Mouse (Mus musculus) kidney, adult 9 months (tissue): ENCODE measurements at regions not wholly inside any gene's neighbourhood (a gene's known extent, or its start where the extent isn't known, plus 50 kb on each side); places are given as distances from the start of the nearest gene placed in this dataset.

Source experiments
- DNase-seq: peaks from one replicate; pipeline ENCODE4 v3.0.0; 2022

DNA sequence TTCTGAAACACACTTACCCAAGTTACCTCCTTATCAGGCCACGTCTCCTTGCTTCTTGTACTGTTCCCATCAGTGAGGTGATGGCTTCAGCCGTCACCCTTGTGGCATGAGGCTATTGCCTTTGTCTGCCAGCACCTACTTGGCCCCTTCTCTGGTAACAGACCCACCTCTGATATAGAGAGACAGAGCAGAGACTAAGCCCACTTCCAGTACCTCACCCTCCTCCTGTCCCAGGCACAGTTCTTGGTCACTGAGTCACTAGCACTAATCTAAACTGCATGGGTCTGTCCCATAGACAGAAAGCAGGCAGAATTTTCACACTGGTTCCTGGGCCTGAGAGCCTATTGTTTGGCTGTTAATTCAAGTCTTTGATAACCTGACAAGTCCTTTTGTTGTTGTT lies 370.3 kb downstream of the Mllt3 start:
- DNase-seq: no peak

- DNase-seq: no peak
Observed at GRCm38 (mm10) chr4:87658316-87658715, 374.8 kb downstream of the Mllt3 start.

DNA sequence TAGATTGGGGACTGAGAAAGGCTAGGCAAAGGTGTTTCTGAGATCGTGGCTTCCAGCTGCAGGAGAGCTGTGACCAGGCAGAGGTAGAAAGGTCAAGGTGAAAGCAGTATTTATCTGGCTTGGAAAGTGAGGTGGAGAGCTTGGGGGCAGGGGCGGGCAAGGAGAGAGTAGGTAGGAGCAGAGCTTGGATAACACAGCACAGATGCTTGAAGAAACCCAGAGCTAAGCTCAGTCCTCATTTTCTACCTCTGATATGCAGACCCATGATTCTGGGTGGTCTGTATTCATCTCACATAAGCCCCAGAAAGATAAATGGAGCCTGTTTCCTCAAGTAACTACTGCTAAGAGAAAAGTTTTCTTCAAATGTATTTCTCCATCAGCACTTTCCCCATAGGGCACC lies 375.3 kb downstream of the Mllt3 start:
- DNase-seq: no peak

DNA sequence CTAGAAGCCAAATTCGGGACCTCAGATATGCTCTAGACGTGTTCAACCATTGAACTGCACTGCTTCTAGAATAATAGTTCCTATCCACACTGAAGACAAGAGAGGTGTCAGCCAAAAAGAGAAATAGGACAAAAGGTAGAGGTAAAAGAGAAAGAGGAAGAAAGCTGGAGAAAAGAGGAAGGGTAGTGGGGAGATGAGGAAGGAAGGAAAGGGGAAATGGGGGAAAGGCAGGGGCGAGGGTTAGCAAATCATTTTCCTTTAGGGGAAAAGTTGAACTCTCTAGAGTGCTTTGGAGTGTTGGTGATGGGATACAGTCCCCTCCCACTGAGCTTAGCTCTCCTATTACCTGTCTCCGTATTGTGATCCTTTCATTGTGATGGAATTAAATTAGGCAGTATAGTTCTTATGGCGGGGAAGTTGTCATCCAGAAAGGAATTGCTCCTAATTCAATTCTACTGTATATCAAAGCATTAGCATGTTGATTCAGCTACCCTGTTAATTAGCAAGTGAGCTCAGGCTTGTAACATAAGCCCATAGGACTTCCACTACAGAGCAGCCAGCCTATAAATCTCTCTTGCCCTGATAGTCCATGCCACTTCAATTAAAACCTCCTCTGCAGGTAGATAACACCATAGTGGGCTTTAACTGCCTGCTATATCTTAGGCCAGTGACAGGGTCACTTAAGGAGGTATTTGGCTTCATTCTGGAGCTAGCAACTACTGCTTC lies 379.6 kb downstream of the Mllt3 start:
- no peak for DNase-seq

GRCm38 (mm10) chr4:87652314-87652934 lies 380.7 kb downstream of the Mllt3 start:
- no peak for DNase-seq

GRCm38 (mm10) chr4:87651275-87651674 lies 381.9 kb downstream of the Mllt3 start:
- DNase-seq: no peak

DNA sequence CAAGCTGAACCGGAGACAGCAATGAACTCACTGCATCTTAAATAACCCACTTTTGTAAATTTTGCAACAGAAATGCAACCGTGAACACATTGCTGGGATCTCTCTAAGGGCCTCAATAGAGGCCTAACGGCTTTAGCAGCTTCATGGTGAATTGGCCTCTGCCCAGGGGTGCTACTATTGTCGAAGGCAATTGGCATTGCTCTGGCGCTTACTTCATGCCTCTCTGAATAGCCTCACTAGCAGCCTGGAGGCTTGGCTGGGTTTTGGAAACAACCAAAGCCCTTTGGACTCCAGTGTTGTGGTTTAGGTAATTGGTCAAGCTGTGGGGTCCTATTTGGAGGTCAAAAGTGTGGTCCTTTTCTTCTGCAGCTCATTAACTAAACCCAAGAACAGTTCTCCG lies 382.3 kb downstream of the Mllt3 start:
- DNase-seq: peak; percentile 54

DNA sequence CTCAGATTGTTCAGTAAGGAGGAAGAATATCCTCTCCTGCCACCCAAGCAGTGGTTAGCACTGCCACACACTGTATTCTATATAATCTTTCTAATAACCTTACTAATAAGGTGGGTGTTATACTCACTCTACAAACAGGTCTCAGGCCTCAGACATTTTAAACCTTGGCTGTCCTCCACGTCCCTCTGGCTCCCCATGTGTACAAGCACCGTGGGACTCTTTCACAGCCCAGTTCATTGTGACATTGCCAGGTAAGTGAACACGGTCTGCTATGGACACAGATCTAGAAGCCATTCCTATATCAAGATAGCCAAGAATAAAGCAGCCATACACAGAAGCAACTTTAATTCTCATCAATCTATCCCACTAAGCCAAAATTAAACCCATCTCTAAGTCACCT lies 382.8 kb downstream of the Mllt3 start:
- no peak for DNase-seq

- DNase-seq: no peak
Observed at GRCm38 (mm10) chr4:87648919-87649318, 384.2 kb downstream of the Mllt3 start.

GRCm38 (mm10) chr4:87647932-87648911 lies 384.9 kb downstream of the Mllt3 start:
- peak; percentile 77 for DNase-seq

GRCm38 (mm10) chr4:87642002-87642401 lies 391.2 kb downstream of the Mllt3 start:
- peak; percentile 60 for DNase-seq

DNA sequence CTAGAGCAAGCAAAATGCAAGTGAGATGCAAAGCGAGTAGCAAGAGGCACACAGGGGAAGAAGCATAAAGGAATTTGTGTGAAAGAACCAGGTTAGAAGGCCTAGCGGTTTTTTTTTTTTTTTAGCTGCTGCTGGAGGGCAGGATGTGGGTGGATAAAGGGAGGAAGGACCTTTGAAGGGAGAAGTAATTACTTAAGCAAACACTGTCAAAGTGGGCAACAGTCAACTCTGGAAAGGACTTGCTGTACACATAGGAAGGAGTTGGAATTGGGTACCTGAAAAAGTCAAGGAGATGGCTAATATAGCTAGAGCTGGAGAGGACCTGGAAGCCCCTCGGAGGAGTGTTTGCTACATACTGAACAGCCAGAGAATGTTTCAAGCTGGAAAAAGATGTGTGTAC lies 391.6 kb downstream of the Mllt3 start:
- DNase-seq: no peak

DNA sequence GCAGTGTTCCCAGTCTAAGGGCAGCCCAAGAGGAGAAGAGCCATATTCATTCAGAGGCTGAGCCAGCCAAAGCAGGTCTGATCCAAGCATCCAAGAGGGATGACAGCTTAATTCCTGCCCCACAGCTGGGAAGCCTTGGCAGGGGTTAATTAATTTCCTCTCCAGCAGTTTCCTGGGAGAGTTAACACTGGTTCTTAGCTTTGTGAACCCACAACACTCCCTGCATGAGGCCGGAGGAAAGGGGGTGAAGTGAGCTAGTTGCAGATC lies 394.9 kb downstream of the Mllt3 start:
- DNase-seq: no peak

GRCm38 (mm10) chr4:87637629-87638379 lies 395.4 kb downstream of the Mllt3 start:
- no peak for DNase-seq

GRCm38 (mm10) chr4:87611116-87611515 lies 380.8 kb upstream of the Slc24a2 start:
- peak; percentile 65 for DNase-seq

- no peak for DNase-seq
Observed at GRCm38 (mm10) chr4:87593644-87594043, 363.4 kb upstream of the Slc24a2 start.

DNA sequence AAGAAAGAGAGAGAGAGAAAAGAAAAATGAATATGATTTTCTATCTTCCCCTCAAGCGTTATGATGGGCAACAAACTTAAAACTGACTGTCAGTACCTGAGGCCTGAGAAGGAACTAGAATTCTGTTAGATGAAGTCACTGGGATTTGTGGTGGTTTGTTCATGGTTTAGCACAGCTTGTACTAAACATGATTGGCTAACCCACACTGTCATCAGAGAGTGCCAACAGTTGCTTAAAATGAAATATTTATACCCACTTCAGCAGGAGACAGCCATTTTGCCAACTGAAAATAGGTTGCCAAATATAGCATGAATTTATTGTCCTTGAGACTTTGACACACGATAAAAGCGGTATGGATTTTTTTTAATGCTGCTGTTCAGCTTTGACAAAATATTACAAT lies 360.5 kb upstream of the Slc24a2 start:
- no peak for DNase-seq

DNA sequence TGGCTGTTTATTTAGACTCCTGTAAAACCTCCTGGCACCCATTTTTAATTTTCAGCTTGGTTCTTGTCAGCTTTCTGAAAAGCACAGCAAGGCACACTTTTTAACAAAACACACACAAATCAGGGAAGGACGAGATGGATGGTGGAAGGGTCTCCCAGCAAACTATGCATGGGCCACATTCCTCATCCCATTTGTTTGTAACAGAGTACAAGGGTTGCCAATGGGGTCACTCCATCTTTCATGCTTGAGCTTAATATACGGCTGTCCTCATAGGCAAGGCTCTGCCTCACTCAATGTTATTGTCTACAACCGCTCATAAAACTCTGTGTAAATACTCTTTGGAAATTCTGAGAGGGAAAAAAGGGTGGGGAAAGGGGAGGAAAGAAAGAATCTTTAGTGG lies 347.9 kb upstream of the Slc24a2 start:
- DNase-seq: no peak

DNA sequence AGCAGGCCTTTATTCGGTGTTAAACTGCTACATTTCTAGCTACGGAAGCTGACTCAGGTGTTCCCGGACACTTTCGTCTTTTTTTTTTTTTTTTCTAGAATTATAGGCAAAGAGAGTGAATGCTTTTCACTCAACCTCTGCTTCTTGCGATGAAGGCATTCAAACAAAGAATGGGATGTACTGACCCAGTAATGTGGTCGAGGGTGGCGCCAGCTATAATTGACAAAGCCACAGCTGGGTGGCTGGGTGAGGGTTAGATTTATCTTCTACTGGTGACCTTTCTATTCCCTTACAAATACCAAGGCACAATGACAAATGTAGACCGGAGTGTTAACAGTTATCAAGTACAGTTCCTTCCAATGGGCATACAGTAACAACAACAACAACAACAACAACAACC lies 340.7 kb upstream of the Slc24a2 start:
- no peak for DNase-seq

DNA sequence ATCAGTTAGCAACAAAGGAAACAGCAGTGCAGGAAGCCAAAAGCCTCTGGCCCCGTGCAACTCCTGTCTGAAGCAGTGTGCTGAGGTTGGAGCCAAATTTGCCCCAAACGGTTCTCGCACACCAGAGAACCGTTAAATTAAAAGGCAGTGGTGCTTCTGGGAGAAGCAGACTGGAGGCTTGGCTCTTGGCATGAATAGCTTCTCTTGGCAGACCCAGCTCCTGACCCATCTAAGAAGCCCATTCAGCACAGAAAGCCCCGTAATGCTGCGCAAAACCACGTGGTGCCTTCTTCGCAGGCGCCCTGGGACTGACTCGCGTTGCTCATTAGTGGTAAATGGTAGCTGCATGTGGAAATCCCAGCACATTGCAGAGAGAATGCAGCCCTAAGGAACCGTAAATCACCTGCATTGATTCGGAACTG lies 340.2 kb upstream of the Slc24a2 start:
- no peak for DNase-seq

DNA sequence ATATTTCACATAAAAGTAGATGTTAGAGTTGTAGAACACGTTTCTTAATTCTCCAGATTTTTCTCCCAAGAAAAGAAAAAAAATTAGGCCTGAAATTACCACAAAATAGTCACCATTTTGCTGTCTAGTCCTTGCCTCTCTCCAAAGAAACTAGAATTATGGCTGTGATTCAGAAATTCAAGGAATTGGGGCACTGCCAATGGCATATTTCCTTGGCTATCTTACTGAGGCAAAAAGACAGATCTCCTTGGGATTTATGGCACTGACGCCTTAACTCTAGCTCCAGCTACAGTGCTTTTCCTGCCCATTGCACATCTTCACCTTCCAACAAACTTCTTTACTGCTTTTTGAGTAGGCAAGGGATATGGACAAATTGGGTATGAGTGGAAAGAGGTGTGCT lies 336.3 kb upstream of the Slc24a2 start:
- DNase-seq: no peak

DNA sequence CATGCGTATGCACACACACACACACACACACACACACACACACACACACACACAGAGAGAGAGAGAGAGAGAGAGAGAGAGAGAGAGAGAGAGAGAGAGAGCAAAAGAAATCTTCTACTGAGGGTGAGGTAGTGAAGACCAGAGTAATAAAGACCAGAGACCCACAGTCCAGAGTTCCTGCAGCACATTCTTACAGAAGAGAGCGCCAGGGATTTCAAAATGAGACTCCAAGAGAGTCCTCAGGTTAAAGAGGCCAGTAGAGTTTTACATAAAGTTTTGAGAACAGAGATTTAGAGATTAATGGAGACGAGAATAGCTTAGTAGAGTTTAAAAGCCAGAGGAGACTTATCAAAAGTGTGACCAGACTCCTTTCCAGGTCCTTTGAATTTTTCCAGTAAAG lies 324.6 kb upstream of the Slc24a2 start:
- DNase-seq: no peak
